Mouse (Mus musculus): ENCODE data around the gene Tmem168.

- TF ChIP-seq CTCF (IDR thresholded peaks at IDR 0.05; ENCODE audit: control insufficient read depth, insufficient read depth, insufficient replicate concordance, low read depth, low read length) = no peak
- TF ChIP-seq POLR2A (IDR thresholded peaks at IDR 0.05; ENCODE audit: control insufficient read depth, low read depth, low read length) = no peak
These were observed 21.7 kb downstream of the Tmem168 start for GRCm38 (mm10) chr6:13586154-13586553.

Measured in testis, adult 2 months (tissue).